Mouse (Mus musculus): Measurements from ENCODE around the gene Gramd1a. TPM values are rescaled to one million over a fixed set of nuclear protein-coding genes. Genes with fewer than 3 reads are reported as not detected.

Gene Gramd1a
- total RNA-seq, 2 experiments from 2014 or later: 39.4 to 60.0 TPM

DNA sequence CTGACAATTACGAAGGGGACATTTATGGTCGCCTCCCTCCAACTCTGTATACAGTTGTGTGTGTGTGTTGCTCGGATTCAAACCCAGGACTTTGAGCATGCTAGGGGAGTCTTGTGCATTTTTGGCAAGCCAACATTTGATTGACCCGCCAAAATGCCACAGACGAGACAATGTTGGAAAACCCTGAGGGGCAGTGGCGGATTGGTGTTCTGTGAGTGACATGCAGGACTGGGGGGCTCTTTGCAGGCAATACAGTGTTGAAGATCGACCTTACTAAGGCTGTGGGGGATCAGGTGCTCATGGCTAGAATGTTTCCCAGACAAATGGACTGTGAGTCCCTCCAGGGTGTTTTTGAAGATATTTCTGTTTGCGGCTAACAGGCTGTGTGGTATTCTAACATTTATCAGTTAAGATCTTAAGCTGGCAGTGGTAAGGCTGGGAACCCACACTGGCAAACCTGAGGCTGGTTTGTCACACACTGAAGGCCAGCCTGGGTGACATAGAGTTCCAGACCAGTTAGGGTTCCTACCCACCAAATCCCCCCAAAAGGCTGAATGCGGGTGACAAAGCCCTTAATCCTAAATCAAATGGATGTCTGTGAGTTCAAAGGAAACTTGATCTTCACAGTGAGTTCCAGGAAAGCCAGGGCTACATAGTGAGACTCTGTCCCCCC, 58.7 kb downstream of the Gramd1a start:
- no peak for DNase-seq

GRCm38 (mm10) chr7:31094774-31095501, 60.8 kb downstream of the Gramd1a start:
- DNase-seq: no peak

GRCm38 (mm10) chr7:31089721-31090120, 66.0 kb downstream of the Gramd1a start:
- DNase-seq: no peak

DNA sequence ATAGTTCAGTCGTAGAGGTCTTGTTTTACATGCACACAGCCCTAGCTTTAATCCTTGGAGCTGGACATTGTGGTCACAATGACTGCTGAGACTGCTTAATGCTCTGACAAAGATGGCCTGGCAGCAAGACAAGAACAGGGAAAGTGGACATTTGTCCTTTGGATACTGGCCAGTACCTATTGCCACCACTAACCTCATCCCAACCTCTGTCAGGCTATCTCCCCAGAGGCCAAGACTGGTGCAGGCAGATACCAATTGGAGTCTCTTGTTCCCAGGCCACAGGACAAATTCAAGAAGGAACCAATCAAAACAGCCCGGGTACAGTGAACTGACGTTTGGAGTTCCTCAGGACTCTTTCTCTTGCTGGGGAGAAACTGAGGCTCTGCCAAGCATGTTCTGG, 67.5 kb downstream of the Gramd1a start:
- no peak for DNase-seq

- DNase-seq: no peak
These were observed 68.4 kb downstream of the Gramd1a start for GRCm38 (mm10) chr7:31087262-31087661.

- DNase-seq: no peak
These were observed 69.4 kb downstream of the Gramd1a start for GRCm38 (mm10) chr7:31086175-31086755.

DNA sequence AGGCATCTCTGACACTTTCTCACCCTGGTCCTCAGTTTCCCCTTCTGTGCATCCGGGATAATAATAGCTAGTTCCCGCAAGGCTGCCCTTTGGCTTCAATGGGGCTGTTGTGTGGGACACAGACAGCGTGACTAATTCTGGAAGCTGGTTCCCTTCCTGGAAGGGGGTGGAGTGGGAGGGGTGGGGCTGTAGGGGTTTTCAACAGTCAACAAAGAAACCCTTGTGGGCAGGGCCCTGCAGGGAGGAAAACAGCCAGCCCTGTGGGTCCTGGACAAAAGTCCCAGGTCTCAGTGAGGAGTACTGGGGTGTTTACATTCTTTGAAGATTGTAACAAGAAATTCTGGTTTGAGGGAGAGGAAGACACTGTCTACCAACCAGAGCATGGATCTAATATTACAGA, 70.5 kb downstream of the Gramd1a start:
- DNase-seq: no peak

DNA sequence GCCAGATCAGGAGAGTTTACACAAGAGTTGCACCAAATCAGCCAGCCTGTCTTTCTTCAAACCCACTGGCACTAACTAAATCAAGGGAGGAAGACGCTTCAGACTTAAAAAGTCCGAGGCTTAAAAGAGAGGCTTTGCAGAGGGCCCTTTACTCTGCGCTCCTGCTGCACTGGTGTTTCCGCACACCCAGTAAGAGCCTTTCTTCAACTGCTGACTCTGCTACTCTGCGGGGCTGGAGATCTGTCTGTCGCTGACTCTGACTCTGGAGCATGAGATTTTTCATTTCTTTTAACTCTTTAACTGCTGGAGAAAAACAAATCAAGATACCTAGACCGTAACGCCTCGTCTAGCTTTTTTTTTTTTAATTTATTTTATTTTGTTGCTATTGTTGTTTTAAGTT, 71.6 kb downstream of the Gramd1a start:
- DNase-seq: no peak

GRCm38 (mm10) chr7:31082831-31083588, 72.7 kb downstream of the Gramd1a start:
- DNase-seq: peak; percentile 68

DNA sequence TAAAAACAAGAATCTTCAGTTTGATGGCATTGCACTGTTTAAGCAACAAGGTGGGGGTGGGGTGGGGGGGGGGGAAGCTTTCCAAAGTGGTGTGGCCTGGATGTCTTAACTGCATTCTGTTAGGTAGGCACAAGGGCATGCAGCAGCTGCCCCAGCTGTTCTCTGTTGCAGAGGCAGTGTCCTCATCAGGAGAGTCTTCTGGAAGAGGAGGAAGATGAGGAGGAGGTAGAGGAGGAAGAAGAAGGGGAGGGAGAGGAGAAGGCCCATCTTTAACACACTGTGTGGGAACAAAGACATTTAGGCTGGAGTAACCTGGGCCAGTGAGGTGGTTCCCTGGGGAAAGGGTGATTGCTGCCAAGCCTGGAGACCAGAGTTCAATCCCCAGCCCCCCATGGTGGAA, 73.6 kb downstream of the Gramd1a start:
- no peak for DNase-seq

- DNase-seq: no peak
These were observed 74.6 kb downstream of the Gramd1a start for GRCm38 (mm10) chr7:31081106-31081505.

DNA sequence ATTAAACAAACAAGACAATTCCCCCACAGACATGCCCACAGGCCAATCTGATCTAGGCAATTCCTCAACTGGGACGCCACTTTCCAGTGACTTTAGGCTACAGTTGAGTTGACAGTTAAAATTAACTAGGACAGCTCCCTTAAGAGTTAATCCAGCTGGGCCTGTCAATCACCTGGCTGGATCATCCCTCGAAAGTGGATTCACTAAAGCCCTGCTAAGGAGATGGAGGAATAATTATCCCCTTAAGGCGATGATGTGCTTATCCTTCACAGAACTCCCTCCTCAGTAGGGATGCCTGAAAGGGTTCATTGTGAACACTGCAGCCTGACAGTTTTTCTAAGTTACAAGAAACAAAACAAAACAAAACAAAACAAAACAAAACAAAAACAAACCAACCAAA, 75.1 kb downstream of the Gramd1a start:
- no peak for DNase-seq

Other genes with a start within 250 kb of the Gramd1a start
- gene Mag, start 241.0 kb downstream of the Gramd1a start, total RNA-seq (2021): under 1 TPM; 0.45 to 0.58 TPM
- gene Hamp2, start 231.2 kb downstream of the Gramd1a start, total RNA-seq (2021): 1 to 10 TPM in 1 of 2 experiments, not detected in 1; 1.1 TPM
- 1 to 10 TPM in 1 of 2 experiments, under 1 TPM in 1; 0.88 to 1.3 TPM for gene Hamp, start 211.9 kb downstream of the Gramd1a start, total RNA-seq (2021)
- 100 to 1,000 TPM; 105 to 108 TPM for gene Usf2, start 199.1 kb downstream of the Gramd1a start, total RNA-seq (2021)
- gene Lsr, start 182.4 kb downstream of the Gramd1a start, total RNA-seq (2021): 10 to 100 TPM; 11.2 to 21.6 TPM
- gene Fam187b, start 182.1 kb downstream of the Gramd1a start, total RNA-seq (2021): under 1 TPM; 0.39 to 0.63 TPM
- gene Fxyd5, start 113.4 kb downstream of the Gramd1a start, total RNA-seq (2021): 10 to 100 TPM; 39.1 to 42.0 TPM
- gene Fxyd7, start 104.4 kb downstream of the Gramd1a start, total RNA-seq (2021): 10 to 100 TPM in 1 of 2 experiments, 1 to 10 TPM in 1; 7.5 to 18.2 TPM
- gene Fxyd1, start 98.7 kb downstream of the Gramd1a start, total RNA-seq (2021): 100 to 1,000 TPM; 353 to 358 TPM
- gene Lgi4, start 96.6 kb downstream of the Gramd1a start, total RNA-seq (2021): 1 to 10 TPM; 6.1 to 7.0 TPM
- gene Fxyd3, start 79.2 kb downstream of the Gramd1a start, total RNA-seq (2021): 1 to 10 TPM; 4.0 to 5.6 TPM
- 10 to 100 TPM; 25.1 to 65.2 TPM for gene Hpn, start 40.6 kb downstream of the Gramd1a start, total RNA-seq (2021)
- 10 to 100 TPM; 15.7 to 39.2 TPM for gene Scn1b, start 28.9 kb downstream of the Gramd1a start, total RNA-seq (2021)
- gene Scgb2b2, start 134.6 kb upstream of the Gramd1a start, total RNA-seq (2021): not detected
- gene Scgb1b2, start 135.9 kb upstream of the Gramd1a start, total RNA-seq (2021): not detected
- gene Scgb2b3, start 206.2 kb upstream of the Gramd1a start, total RNA-seq (2021): not detected
- not detected for gene Scgb1b3, start 219.7 kb upstream of the Gramd1a start, total RNA-seq (2021)

All from adrenal gland, postnatal 10 days (tissue).